Mouse (Mus musculus): ENCODE results near the gene Zfp385a. TPM values are rescaled to one million over a fixed set of nuclear protein-coding genes. Genes with fewer than 3 reads are reported as not detected.
A peak's percentile ranks its signal among the peaks of the same experiment; 100 is the strongest.

Gene Zfp385a
- polyA plus RNA-seq (2016; fragmentation: Nextera tagmentation; extraction: Ambion mirVana): 11.2 and 13.3 TPM in 2 replicates

GRCm38 (mm10) chr15:103339961-103340337 lies at the start of gene Zfp385a:
Gene Zfp385a (minus strand): TSS chr15:103340093.
- Histone ChIP-seq H3K4me2 (peak within 1 kb of the TSS; percentile 88), H3K9ac (replicated peaks) (peak within 1 kb of the TSS; percentile 59), H3K4me3 (replicated peaks) (peak within 1 kb of the TSS; percentile 65), H3K9me3 (no peaks in the 10 kb centered on the region), H3K27ac (no peak within 1 kb of the TSS), H3K36me3 (peaks cover 15% of the 10 kb centered on the region), H3K4me1 (replicated peaks) (peaks cover 45% of the 10 kb centered on the region), H3K27me3 (peaks cover 51% of the 10 kb centered on the region)
- ATAC-seq (ENCODE audit: insufficient number of reproducible peaks, insufficient read depth, low FRiP score, low TSS enrichment, low read depth): peak; percentile 22; the same call in 1 of the 2 replicates
- under 1% methylated on average over 21 of the region's 26 CpGs for WGBS

GRCm38 (mm10) chr15:103388556-103389145 lies 48.8 kb upstream of the Zfp385a start:
- 53% methylated on average over 4 of the region's 4 CpGs for WGBS
- H3K27me3 ChIP-seq: no peaks in the 10 kb centered on the region
- no peak for ATAC-seq (ENCODE audit: insufficient number of reproducible peaks, insufficient read depth, low FRiP score, low TSS enrichment, low read depth)

GRCm38 (mm10) chr15:103383771-103384488 lies 44.0 kb upstream of the Zfp385a start:
- WGBS: 70% methylated on average over 7 of the region's 7 CpGs
- no peak overlapping the region for H3K27ac ChIP-seq
- ATAC-seq (ENCODE audit: insufficient number of reproducible peaks, insufficient read depth, low FRiP score, low TSS enrichment, low read depth): no peak

More at GRCm38 (mm10) chr15:103388556-103389145, 48.8 kb upstream of the Zfp385a start:
- no peak overlapping the region for H3K4me2 ChIP-seq
- peaks cover 2% of the 10 kb centered on the region; the same call in 1 of the 2 replicates for H3K4me1 ChIP-seq (replicated peaks)
- no peak overlapping the region for H3K9ac ChIP-seq (replicated peaks)
- H3K9me3 ChIP-seq: no peaks in the 10 kb centered on the region
- H3K27ac ChIP-seq: no peak overlapping the region
- H3K36me3 ChIP-seq: no peaks in the 10 kb centered on the region
- no peak overlapping the region for H3K4me3 ChIP-seq (replicated peaks)

GRCm38 (mm10) chr15:103382795-103383406 lies 43.0 kb upstream of the Zfp385a start:
- no peak for ATAC-seq (ENCODE audit: insufficient number of reproducible peaks, insufficient read depth, low FRiP score, low TSS enrichment, low read depth)
- Histone ChIP-seq H3K27me3 (no peaks in the 10 kb centered on the region), H3K36me3 (no peaks in the 10 kb centered on the region), H3K9me3 (no peaks in the 10 kb centered on the region), H3K4me2 (no peak overlapping the region), H3K4me1 (replicated peaks) (peaks cover 25% of the 10 kb centered on the region), H3K9ac (replicated peaks) (no peak overlapping the region), H3K4me3 (replicated peaks) (no peak overlapping the region), H3K27ac (no peak overlapping the region)
- 25% methylated on average over 5 of the region's 5 CpGs for WGBS

More at GRCm38 (mm10) chr15:103383771-103384488, 44.0 kb upstream of the Zfp385a start:
- H3K4me3 ChIP-seq (replicated peaks): no peak overlapping the region
- no peaks in the 10 kb centered on the region for H3K9me3 ChIP-seq
- H3K27me3 ChIP-seq: no peaks in the 10 kb centered on the region
- no peak overlapping the region for H3K4me2 ChIP-seq
- H3K36me3 ChIP-seq: no peaks in the 10 kb centered on the region
- H3K9ac ChIP-seq (replicated peaks): no peak overlapping the region
- peaks cover 15% of the 10 kb centered on the region for H3K4me1 ChIP-seq (replicated peaks)

GRCm38 (mm10) chr15:103382075-103382474 lies 42.2 kb upstream of the Zfp385a start:
- ATAC-seq (ENCODE audit: insufficient number of reproducible peaks, insufficient read depth, low FRiP score, low TSS enrichment, low read depth): no peak
- Histone ChIP-seq H3K9ac (replicated peaks) (no peak overlapping the region), H3K27ac (no peak overlapping the region), H3K4me1 (replicated peaks) (peaks cover 34% of the 10 kb centered on the region), H3K4me3 (replicated peaks) (no peak overlapping the region), H3K4me2 (no peak overlapping the region), H3K27me3 (no peaks in the 10 kb centered on the region), H3K36me3 (no peaks in the 10 kb centered on the region), H3K9me3 (no peaks in the 10 kb centered on the region)
- WGBS: 91% methylated on average over 2 of the region's 2 CpGs

- H3K27me3 ChIP-seq: no peaks in the 10 kb centered on the region
- peak overlapping the region; percentile 37; the same call in 1 of the 2 replicates for H3K27ac ChIP-seq
- H3K9me3 ChIP-seq: no peaks in the 10 kb centered on the region
- no peak overlapping the region for H3K9ac ChIP-seq (replicated peaks)
- H3K4me2 ChIP-seq: no peak overlapping the region
- H3K4me1 ChIP-seq (replicated peaks): peaks cover 40% of the 10 kb centered on the region
- ATAC-seq (ENCODE audit: insufficient number of reproducible peaks, insufficient read depth, low FRiP score, low TSS enrichment, low read depth): peak; percentile 40; the same call in 1 of the 2 replicates
- no peak overlapping the region for H3K4me3 ChIP-seq (replicated peaks)
- H3K36me3 ChIP-seq: no peaks in the 10 kb centered on the region
- WGBS: 57% methylated on average over 3 of the region's 3 CpGs
These were observed 38.9 kb upstream of the Zfp385a start for GRCm38 (mm10) chr15:103378665-103379356.

GRCm38 (mm10) chr15:103377752-103378664 lies 38.1 kb upstream of the Zfp385a start:
- Histone ChIP-seq H3K9me3 (no peaks in the 10 kb centered on the region), H3K27me3 (no peaks in the 10 kb centered on the region), H3K4me1 (replicated peaks) (peaks cover 32% of the 10 kb centered on the region), H3K4me2 (no peak overlapping the region), H3K4me3 (replicated peaks) (no peak overlapping the region), H3K36me3 (no peaks in the 10 kb centered on the region), H3K27ac (peak overlapping the region; percentile 67; the same call in 1 of the 2 replicates), H3K9ac (replicated peaks) (no peak overlapping the region)
- ATAC-seq (ENCODE audit: insufficient number of reproducible peaks, insufficient read depth, low FRiP score, low TSS enrichment, low read depth): peak; percentile 39; the same call in 1 of the 2 replicates
- 69% methylated on average over 3 of the region's 3 CpGs for WGBS

- Histone ChIP-seq H3K4me2 (0 out of 2 replicates have a peak overlapping the region, but pooled peaks have one; percentile 0), H3K27me3 (no peaks in the 10 kb centered on the region), H3K4me1 (replicated peaks) (peaks cover 30% of the 10 kb centered on the region), H3K27ac (peak overlapping the region; percentile 67; the same call in 1 of the 2 replicates), H3K9me3 (no peaks in the 10 kb centered on the region), H3K9ac (replicated peaks) (no peak overlapping the region), H3K4me3 (replicated peaks) (no peak overlapping the region), H3K36me3 (no peaks in the 10 kb centered on the region)
- 73% methylated on average over 8 of the region's 8 CpGs for WGBS
- ATAC-seq (ENCODE audit: insufficient number of reproducible peaks, insufficient read depth, low FRiP score, low TSS enrichment, low read depth): no peak
These were observed 37.0 kb upstream of the Zfp385a start for GRCm38 (mm10) chr15:103376837-103377269.

GRCm38 (mm10) chr15:103375112-103375800 lies 35.4 kb upstream of the Zfp385a start:
- Histone ChIP-seq H3K27me3 (no peaks in the 10 kb centered on the region), H3K36me3 (no peaks in the 10 kb centered on the region), H3K9ac (replicated peaks) (no peak overlapping the region), H3K9me3 (no peaks in the 10 kb centered on the region), H3K4me3 (replicated peaks) (no peak overlapping the region), H3K27ac (no peak overlapping the region), H3K4me2 (no peak overlapping the region), H3K4me1 (replicated peaks) (peaks cover 40% of the 10 kb centered on the region)
- 87% methylated on average over 4 of the region's 4 CpGs for WGBS
- ATAC-seq (ENCODE audit: insufficient number of reproducible peaks, insufficient read depth, low FRiP score, low TSS enrichment, low read depth): no peak

GRCm38 (mm10) chr15:103372461-103372860 lies 32.6 kb upstream of the Zfp385a start:
- ATAC-seq (ENCODE audit: insufficient number of reproducible peaks, insufficient read depth, low FRiP score, low TSS enrichment, low read depth): no peak
- Histone ChIP-seq H3K4me3 (replicated peaks) (no peak overlapping the region), H3K4me2 (no peak overlapping the region), H3K36me3 (no peaks in the 10 kb centered on the region), H3K27me3 (no peaks in the 10 kb centered on the region), H3K9ac (replicated peaks) (no peak overlapping the region), H3K27ac (no peak overlapping the region), H3K4me1 (replicated peaks) (peaks cover 31% of the 10 kb centered on the region), H3K9me3 (no peaks in the 10 kb centered on the region)
